Mouse (Mus musculus): ENCODE data around the gene Gm14862. TPM values are rescaled to one million over a fixed set of nuclear protein-coding genes. Genes with fewer than 3 reads are reported as not detected.

Gene Gm14862
- total RNA-seq, 2 experiments from 2014 or later: not detected

DNA sequence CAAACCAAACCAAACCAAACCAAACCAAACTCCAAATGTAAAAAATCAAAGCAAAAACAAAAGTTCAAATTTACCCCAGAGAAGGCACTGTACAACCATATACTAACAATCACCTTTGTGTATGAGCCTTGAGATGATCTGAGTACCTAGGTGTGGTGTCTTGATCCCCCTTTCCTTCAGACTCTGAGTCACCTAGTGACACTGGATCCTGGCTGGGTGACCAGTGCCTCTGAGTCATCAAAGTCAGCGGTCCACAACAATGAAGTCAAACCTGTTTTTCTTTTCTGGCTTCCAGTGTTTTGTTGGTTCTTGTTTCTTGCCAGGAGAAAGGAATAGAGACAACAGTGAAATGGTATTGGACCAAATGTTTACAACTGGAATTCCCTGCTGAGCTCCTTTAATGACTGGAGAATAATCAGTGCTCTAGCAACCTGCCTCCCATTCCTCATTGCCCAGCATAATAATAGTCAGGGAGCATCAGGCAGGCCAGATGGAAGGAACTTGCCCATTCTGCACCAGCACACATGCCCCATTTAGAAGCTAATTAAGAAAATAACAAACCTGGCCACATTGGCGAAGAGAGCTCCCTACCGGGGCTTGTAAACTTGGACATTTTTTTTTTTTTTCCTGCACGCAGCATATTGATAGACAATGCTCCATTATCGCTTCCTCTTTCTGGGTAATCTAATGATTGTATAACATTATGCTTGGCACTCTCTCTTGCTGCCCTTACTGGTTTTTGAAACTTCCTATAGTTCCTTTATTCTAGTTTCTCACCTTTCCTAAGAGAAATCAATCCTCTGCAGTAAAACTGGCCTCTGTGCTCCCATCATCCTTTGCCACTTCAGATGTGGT is 15.7 kb downstream of the Gm14862 start:
- ATAC-seq (replicated peaks; ENCODE audit: poor library complexity, severe bottlenecking): no peak; the same call in 1 of the 2 replicates

DNA sequence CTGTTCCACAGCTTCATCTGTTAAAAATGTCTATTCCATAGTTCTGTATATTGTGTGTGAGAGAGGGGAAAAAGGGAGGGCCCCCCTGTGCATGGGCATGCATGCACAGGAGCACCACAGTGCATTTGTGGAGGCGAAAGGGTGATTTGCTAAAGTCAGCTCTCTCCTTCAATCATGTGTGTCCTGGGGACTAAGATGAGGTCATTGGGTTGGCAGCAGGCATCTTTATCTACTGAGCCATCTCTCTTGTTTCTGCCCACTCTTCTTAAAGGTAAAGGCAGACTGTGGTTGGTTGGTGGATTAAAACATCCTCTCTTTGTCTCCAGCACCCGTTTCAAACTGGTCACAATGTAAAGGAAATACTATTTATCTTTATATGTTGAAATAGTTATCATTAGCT is 29.6 kb downstream of the Gm14862 start:
- ATAC-seq (replicated peaks; ENCODE audit: poor library complexity, severe bottlenecking): no peak

DNA sequence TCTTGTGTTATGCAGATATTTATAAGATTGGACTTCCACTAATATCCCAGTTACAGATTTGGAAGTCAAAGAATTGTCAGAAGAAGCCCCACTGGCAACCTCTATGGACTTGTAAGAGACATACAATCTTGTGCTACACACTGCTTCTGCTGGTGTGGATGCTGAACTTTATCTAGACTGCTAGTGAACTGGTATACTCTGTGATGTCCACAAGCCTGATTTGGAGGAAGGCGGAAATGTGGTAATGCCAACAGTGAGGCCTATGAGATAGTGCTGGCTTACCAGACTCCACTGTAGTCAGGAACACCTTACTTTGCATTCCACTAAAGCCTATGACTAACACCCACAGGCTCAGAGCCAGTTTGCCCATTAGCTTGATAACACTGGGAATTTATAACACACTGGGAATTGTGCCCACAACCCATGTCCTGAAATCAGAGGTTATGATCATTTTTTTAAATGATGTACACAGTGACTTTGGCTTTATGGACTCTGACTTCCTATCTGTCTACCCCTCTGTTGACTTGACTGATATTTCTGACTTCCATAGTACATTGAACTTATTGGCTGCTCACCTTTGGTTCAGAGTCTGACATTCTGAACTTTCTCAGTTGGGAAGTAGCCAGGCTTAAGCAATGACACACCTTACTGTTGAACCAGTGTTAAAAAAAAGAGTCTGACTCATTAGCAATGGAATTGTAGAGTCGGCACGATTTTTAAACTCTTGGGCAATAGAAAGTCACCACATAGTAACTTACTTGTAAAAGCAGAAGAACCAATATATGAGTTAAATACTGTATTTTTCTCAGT is 34.1 kb downstream of the Gm14862 start:
- no peak for ATAC-seq (replicated peaks; ENCODE audit: poor library complexity, severe bottlenecking)

DNA sequence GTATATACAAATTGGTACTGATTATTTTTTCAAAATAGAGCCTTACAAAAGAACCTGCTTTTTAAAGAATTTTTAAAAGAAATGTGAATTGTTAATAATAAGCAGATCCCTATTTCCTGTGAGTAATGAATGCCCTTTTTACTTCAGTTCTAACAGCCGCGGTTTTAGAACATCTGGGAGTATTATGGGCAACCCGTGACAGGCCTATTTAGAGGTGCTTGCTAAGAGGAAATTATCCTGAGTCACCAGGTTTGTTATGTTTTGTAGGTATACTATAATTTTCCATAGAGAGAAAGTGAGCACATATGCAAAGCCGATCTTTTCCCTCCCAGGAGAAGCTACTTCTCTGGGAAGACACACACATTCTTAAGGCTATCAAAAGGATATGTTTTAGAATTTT is 35.0 kb downstream of the Gm14862 start:
- ATAC-seq (replicated peaks; ENCODE audit: poor library complexity, severe bottlenecking): no peak

DNA sequence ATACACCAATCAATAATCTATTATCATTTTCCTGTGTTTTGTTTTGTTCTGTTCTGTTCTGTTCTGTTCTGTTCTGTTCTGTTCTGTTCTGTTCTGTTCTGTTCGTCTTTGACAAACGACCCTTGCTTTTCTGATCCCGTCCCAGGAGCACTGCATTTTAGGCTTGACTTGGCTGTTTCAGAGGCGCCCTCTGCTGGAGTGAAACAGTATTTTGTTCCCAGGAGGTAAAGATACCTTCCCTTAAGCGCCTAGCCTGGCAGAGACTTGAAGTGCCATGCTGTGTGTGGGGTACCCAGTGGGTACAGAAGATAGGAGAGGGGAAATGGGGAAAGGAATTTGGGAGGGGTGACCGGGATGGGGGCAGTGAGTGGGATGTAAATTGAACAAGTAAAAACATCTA is 35.5 kb downstream of the Gm14862 start:
- ATAC-seq (replicated peaks; ENCODE audit: poor library complexity, severe bottlenecking): peak; percentile 55; the same call in 1 of the 2 replicates

DNA sequence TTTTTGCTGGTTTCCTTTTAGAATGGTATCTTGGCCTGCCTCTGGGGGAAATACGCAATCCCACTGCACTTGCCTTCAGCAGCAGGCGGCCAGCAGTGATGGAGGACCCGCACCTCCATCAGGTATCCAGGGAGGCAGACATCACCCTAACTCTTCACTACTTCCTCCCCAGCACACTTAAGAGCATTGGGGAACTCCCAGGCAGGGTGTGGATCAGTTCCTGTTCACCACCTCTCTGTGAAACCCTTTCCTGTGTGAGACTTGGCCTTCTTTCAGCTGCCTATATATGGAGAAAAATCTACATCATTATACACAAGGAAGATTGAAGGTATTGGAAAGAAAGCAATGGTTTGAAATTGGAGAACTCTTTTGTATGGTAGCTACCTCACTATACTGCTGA is 37.1 kb downstream of the Gm14862 start:
- ATAC-seq (replicated peaks; ENCODE audit: poor library complexity, severe bottlenecking): no peak; the same call in 1 of the 2 replicates

DNA sequence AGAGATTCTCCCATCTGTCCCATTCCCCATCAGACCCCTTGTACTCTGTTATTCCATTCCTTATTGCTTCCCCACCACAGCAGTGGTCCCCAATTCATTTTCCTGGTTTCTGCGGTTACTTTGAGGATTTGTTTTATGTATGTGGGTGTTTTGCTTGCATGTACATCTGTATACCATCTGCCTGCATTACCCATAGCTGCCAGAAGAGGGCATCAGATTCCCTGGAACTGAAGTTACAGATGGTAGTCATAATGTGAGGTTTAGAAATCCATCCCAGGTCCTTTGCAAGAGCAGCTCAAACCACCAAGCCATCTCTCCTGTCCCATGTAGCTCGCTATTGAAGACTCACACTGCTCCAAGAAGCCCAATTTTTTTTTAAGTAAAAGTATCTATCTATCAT is 40.5 kb downstream of the Gm14862 start:
- no peak for ATAC-seq (replicated peaks; ENCODE audit: poor library complexity, severe bottlenecking)

DNA sequence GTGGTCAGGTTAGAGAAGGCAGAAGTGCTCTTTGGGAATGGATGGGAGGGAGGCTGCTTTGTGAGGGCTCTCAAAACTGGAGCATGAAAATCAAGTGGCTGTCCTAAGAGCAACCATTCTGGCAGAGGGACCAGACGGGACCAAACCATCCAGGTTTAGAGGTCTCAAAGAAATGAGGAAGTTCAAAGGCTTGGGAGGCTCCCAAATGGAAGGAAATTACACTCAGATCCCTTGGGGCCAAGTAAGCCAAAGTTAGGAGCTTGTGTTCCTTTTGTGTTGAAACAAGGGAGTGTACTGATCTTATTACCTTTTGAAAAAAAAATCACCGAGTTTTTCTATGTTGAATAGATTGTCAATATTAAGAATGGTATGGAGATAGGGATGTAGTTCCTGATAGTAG is 51.6 kb downstream of the Gm14862 start:
- no peak for ATAC-seq (replicated peaks; ENCODE audit: poor library complexity, severe bottlenecking)

DNA sequence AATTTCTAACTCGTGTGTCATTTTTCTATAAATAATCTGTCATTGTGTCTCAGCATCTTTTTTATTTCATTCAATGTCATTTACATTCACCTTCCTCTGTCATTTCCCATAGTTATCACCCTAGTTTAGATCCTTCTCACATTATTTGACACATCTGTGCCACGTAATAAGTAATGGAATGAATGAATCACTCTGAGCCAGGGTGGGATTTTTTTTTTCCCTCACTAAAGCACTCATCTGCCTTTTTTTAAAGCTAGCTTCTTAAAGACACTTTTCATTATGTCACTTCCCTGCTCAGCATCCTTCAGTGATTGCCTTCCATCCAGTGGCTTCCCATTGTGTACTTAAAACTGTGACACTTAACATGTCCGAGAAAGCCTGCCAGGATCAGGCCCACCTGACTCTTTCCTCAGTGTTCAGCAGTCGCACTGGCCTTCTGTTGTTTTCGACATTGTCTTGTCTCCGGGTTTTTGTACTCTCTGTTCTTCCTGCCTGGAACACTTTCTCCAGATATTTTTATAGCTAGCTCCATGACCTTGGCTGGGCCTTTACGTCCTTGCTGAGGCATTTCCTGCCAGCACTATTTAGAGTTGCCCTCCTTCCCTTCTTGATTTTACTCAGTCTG is 53.8 kb downstream of the Gm14862 start:
- no peak for ATAC-seq (replicated peaks; ENCODE audit: poor library complexity, severe bottlenecking)

DNA sequence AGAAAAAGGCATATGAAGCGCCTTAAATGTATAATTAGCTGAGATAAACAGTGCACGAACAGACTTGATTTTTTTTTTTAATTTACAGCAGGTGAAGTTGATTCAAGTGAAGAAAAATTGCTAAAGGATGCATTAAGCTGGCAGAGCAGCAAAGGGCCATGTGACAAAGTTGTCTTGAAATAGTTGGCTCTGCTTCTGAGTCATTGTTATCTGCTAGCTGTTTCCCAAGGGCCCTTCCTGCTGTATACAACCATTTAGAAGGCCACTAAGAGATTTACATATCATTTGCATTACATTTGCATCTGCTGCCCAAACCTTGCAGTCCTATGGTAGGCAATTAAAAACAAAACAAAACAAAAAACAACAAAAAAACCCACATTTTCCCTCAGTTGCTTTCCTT is 54.7 kb downstream of the Gm14862 start:
- no peak for ATAC-seq (replicated peaks; ENCODE audit: poor library complexity, severe bottlenecking)

Other genes starting within 250 kb of the Gm14862 start
- gene Fthl17e, start 223.4 kb downstream of the Gm14862 start, total RNA-seq (2014; fragmentation: Nextera tagmentation): not detected in 2 replicates
- gene Fthl17e, start 223.4 kb downstream of the Gm14862 start, total RNA-seq (2017): not detected in 2 replicates
- gene Fthl17f, start 193.9 kb downstream of the Gm14862 start, total RNA-seq (2014; fragmentation: Nextera tagmentation): not detected in 2 replicates
- gene Fthl17f, start 193.9 kb downstream of the Gm14862 start, total RNA-seq (2017): not detected in 2 replicates
- not detected in 2 replicates for gene 4930402K13Rik, start 152.3 kb downstream of the Gm14862 start, total RNA-seq (2014; fragmentation: Nextera tagmentation)
- not detected in 2 replicates for gene 4930402K13Rik, start 152.3 kb downstream of the Gm14862 start, total RNA-seq (2017)
- not detected in 2 replicates for gene Lancl3, start 57.0 kb downstream of the Gm14862 start, total RNA-seq (2014; fragmentation: Nextera tagmentation)
- not detected in 2 replicates for gene Lancl3, start 57.0 kb downstream of the Gm14862 start, total RNA-seq (2017)
- 14.0 and 16.1 TPM in 2 replicates for gene Xk, start 15.9 kb upstream of the Gm14862 start, total RNA-seq (2014; fragmentation: Nextera tagmentation)
- gene Xk, start 15.9 kb upstream of the Gm14862 start, total RNA-seq (2017): 6.3 and 6.5 TPM in 2 replicates
- gene H2al1m, start 26.9 kb upstream of the Gm14862 start, total RNA-seq (2014; fragmentation: Nextera tagmentation): 0.83 TPM in 1 of 2 replicates, not detected in the other
- 0.34 and 1.7 TPM in 2 replicates for gene H2al1m, start 26.9 kb upstream of the Gm14862 start, total RNA-seq (2017)
- gene H2al1k, start 93.7 kb upstream of the Gm14862 start, total RNA-seq (2014; fragmentation: Nextera tagmentation): not detected in 2 replicates
- not detected in 2 replicates for gene H2al1k, start 93.7 kb upstream of the Gm14862 start, total RNA-seq (2017)
- 42.2 and 43.0 TPM in 2 replicates for gene Cybb, start 230.9 kb upstream of the Gm14862 start, total RNA-seq (2014; fragmentation: Nextera tagmentation)
- gene Cybb, start 230.9 kb upstream of the Gm14862 start, total RNA-seq (2017): 67.4 and 76.6 TPM in 2 replicates